Mouse (Mus musculus) yolk sac, embryonic 10.5 days (tissue): Measurements from ENCODE around the gene Adam34.
"Not testable (repeated sequence)": the region's sequence is repeated elsewhere in the genome, so short reads cannot be mapped to it uniquely, and the experiment has no call there.

Experiments used
- DNase-seq: peaks from one replicate; pipeline ENCODE4 v3.0.0-alpha.2; 2017; ENCODE audit warnings: low spot score

Gene Adam34

DNA sequence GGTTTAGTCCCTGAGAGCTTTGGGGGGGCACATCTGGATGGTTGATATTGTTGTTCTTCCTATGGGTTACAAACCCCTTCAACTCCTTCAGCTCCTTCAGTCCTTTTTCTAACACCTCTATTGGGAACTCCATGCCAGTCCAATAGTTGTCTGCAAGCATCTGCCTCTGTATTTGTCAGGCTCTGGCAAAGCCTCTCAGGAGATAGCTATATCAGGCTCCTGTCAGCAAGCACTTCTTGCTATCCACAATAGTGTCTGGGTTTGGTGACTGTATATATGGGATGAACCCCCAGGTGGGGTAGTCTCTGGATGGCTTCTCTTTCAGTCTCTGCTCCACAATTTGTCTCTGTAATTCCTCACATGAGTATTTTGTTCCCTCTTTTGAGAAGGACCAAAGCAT, at the start of gene Adam34:
Gene Adam34 (minus strand): TSS at position 101 of the 400 bp plus-strand sequence.
- no peak for DNase-seq

DNA sequence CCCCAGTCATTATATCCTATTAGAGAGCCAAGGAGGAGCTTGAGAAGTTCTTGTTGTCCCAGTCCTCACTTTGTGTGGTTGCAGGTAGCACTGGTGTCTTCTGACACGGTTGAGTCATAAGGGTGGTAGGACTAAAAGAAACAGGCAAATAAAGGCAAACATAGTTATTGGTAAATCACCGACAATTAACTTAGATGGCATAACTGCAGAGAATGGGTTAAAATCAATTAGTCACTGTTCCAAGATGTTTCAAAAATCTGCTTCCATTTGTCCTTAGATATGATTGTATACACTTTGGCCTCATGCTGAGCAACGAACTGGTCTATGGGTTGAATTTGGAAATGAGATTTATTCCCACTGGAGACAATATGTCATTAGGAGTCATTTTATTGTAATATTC, 82.7 kb downstream of the Adam34 start, which contains the start of gene Gm5346:
Gene Gm5346 (minus strand): TSS at position 101 of the 400 bp plus-strand sequence.
- no peak for DNase-seq

DNA sequence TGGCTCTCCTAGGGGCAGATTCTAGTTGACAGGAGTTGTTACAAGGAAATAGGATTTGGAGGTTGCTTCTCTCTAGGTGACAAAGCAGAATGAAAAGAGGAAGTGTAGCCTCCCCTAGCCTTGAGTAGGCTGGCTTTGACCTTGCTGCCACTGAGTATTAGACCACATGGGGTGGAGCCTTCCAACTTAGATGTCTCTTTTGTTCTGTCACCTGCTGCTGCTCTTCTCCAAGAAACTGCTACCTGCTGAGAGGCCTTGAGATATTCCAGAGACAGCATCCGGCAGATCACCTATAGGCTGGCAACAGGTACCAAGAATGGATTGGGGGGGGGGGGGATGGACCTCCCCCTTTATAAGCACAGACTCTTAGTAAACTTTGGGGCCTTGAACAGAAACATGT, 93.8 kb downstream of the Adam34 start:
- no peak for DNase-seq

DNA sequence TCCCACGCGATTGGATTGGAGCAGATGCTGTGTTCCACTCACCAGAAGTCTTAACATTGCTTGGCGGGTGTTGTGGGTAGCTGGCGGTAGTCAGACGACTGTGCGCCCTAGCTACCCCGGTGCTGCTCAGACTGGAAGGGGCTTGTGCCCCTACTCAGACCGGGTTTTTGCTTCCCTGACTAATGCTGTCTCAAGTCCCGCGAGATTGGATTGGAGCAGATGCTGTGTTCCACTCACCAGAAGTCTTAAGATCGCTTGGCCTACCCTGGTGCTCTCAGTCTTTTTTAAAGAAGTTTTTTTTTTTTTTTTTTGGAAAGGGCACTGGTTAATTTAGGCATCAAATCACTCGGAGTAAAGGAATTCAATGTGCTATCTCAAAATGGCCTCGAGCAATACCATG, 106.2 kb downstream of the Adam34 start:
- not testable (repeated sequence) for DNase-seq

DNA sequence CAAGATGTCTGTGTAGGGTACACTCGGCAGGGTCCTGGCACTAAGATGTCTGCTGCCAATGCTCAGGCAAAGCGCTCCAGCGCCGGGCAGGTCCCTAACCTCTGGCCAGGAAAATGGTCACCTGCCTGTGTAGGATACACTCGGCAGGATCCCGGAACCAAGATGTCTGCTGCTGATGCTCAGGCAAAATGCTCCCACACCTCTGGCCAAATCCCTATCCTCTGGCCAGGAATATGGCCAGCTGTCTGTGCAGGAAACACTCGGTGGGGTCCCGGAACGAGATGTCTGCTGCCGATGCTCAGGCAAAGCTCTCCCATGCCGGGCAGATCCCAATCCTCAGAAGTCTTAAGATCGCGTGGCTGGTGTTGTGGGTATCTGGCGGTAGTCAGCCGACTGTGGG, 106.7 kb downstream of the Adam34 start:
- DNase-seq = not testable (repeated sequence)
